Mouse (Mus musculus) kidney, embryonic 15.5 days (tissue): ENCODE results near the gene Gm21969. TPM values are rescaled to one million over a fixed set of nuclear protein-coding genes. Genes with fewer than 3 reads are reported as not detected.

ENCODE experiments used
- ATAC-seq: fragments of 200-750 bp; cut with Nextera tagmentation; replicated peaks from 2 replicates; pipeline ENCODE4 v1.8.0; 2017; ENCODE audit warnings: moderate TSS enrichment; ENCODE audit not compliant: low FRiP score
- H3K27ac ChIP-seq: fragments of 300-500 bp; sonication (generic); 2 replicates; pipeline ENCODE4 v1.5.1; 2015; ENCODE audit warnings: mild to moderate bottlenecking, inconsistent platforms
- H3K27me3 ChIP-seq: fragments of 300-500 bp; sonication (generic); 2 replicates; pipeline ENCODE4 v1.6.1; 2015; ENCODE audit warnings: inconsistent platforms
- H3K36me3 ChIP-seq: fragments of 300-500 bp; sonication (generic); 2 replicates; pipeline ENCODE4 v1.6.1; 2015; ENCODE audit warnings: inconsistent platforms
- H3K4me1 ChIP-seq: fragments of 300-500 bp; sonication (generic); 2 replicates; pipeline ENCODE4 v1.6.1; 2015; ENCODE audit warnings: inconsistent platforms
- H3K4me2 ChIP-seq: fragments of 300-500 bp; sonication (generic); 2 replicates; pipeline ENCODE4 v1.6.1; 2015; ENCODE audit warnings: moderate library complexity, mild to moderate bottlenecking, inconsistent platforms
- H3K4me3 ChIP-seq: fragments of 300-500 bp; sonication (generic); replicated peaks from 2 replicates; pipeline ENCODE4 v1.5.1; 2015; ENCODE audit warnings: mild to moderate bottlenecking, inconsistent platforms
- H3K9ac ChIP-seq: fragments of 300-500 bp; sonication (generic); 2 replicates; pipeline ENCODE4 v1.6.1; 2015; ENCODE audit warnings: mild to moderate bottlenecking, inconsistent platforms
- H3K9me3 ChIP-seq: fragments of 300-500 bp; sonication (generic); replicated peaks from 2 replicates; pipeline ENCODE4 v1.6.1; 2016; ENCODE audit warnings: inconsistent platforms
- WGBS: fragments of 180-500 bp; shearing (Covaris S2); methylation state at CpG from one replicate; pipeline ENCODE4 v1.1.7; 2015; ENCODE audit warnings: mixed read lengths; 5-methylcytosine and 5-hydroxymethylcytosine counted together
- polyA plus RNA-seq: library from polyadenylated mRNA; unstranded; fragments of >200 nt; fragmentation: Nextera tagmentation; extraction: Ambion mirVana; gene quantifications from 2 replicates; pipeline ENCODE4 v1.2.1, GENCODE M21; 2015

The Gm21969 gene
- polyA plus RNA-seq, 1 experiment from 2014 or later: not detected

- Histone ChIP-seq H3K4me3 (peak overlapping the region; percentile 19), H3K36me3 (peaks cover 52% of the 10 kb centered on the region), H3K27me3 (peaks cover 46% of the 10 kb centered on the region), H3K4me2 (peak overlapping the region; percentile 55), H3K9ac (no peak overlapping the region), H3K9me3 (no peaks in the 10 kb centered on the region), H3K27ac (no peak overlapping the region), H3K4me1 (peaks cover 49% of the 10 kb centered on the region)
- 4% methylated on average over 30 of the region's 30 CpGs for WGBS
- ATAC-seq: 0 out of 2 replicates have a peak, but pooled peaks have one; percentile 3
Observed at GRCm38 (mm10) chr4:139641829-139642425, 38.9 kb downstream of the Gm21969 start.

- peaks cover 37% of the 10 kb centered on the region for H3K4me1 ChIP-seq
- H3K9me3 ChIP-seq: no peaks in the 10 kb centered on the region
- H3K4me3 ChIP-seq: no peak overlapping the region
- no peak overlapping the region for H3K9ac ChIP-seq
- peaks cover 52% of the 10 kb centered on the region for H3K36me3 ChIP-seq
- peaks cover 35% of the 10 kb centered on the region for H3K27me3 ChIP-seq
- H3K4me2 ChIP-seq: no peak overlapping the region
- 21% methylated on average over 9 of the region's 9 CpGs for WGBS
- ATAC-seq: no peak
- no peak overlapping the region for H3K27ac ChIP-seq
Observed at GRCm38 (mm10) chr4:139643972-139644371, 41.0 kb downstream of the Gm21969 start.

DNA sequence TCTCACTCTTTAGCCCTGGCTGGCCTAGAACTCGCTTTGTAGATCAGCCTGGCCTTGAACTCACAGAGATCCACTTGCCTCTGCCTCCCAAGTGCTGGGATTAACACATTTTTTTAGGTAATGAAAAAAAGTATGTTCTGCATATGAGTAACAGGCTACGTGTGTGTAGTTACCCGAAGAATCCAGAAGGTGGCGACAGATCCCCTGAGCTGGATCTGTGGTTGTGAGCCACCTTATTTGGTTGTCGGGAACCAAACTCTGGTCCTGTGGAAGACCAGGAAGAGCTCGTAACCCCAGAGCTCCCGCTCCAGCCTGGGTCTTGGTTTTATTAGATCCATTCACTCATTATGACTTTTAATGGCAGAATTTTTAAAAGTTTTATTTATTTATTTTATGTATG is 43.9 kb downstream of the Gm21969 start:
- no peak overlapping the region for H3K4me2 ChIP-seq
- peaks cover 19% of the 10 kb centered on the region for H3K27me3 ChIP-seq
- WGBS: 87% methylated on average over 7 of the region's 7 CpGs
- H3K4me1 ChIP-seq: peaks cover 19% of the 10 kb centered on the region
- H3K9me3 ChIP-seq: no peaks in the 10 kb centered on the region
- no peak overlapping the region for H3K27ac ChIP-seq
- no peak for ATAC-seq
- peaks cover 67% of the 10 kb centered on the region for H3K36me3 ChIP-seq
- H3K4me3 ChIP-seq: no peak overlapping the region
- no peak overlapping the region for H3K9ac ChIP-seq

GRCm38 (mm10) chr4:139650086-139650743 is 47.2 kb downstream of the Gm21969 start:
- no peak overlapping the region for H3K27ac ChIP-seq
- H3K9ac ChIP-seq: no peak overlapping the region
- ATAC-seq: no peak
- no peak overlapping the region for H3K4me2 ChIP-seq
- 68% methylated on average over 15 of the region's 15 CpGs for WGBS
- no peaks in the 10 kb centered on the region; the same call in 1 of the 2 replicates for H3K27me3 ChIP-seq
- peaks cover 45% of the 10 kb centered on the region for H3K36me3 ChIP-seq
- H3K4me3 ChIP-seq: no peak overlapping the region
- no peaks in the 10 kb centered on the region for H3K9me3 ChIP-seq
- peaks cover 11% of the 10 kb centered on the region for H3K4me1 ChIP-seq

GRCm38 (mm10) chr4:139650907-139651306 is 47.9 kb downstream of the Gm21969 start:
- WGBS: 39% methylated on average over 11 of the region's 11 CpGs
- Histone ChIP-seq H3K9ac (no peak overlapping the region), H3K36me3 (peaks cover 40% of the 10 kb centered on the region), H3K4me1 (peaks cover 11% of the 10 kb centered on the region), H3K4me3 (no peak overlapping the region), H3K4me2 (no peak overlapping the region), H3K9me3 (no peaks in the 10 kb centered on the region), H3K27me3 (no peaks in the 10 kb centered on the region; the same call in 1 of the 2 replicates), H3K27ac (no peak overlapping the region)
- 0 out of 2 replicates have a peak, but pooled peaks have one; percentile 46 for ATAC-seq

DNA sequence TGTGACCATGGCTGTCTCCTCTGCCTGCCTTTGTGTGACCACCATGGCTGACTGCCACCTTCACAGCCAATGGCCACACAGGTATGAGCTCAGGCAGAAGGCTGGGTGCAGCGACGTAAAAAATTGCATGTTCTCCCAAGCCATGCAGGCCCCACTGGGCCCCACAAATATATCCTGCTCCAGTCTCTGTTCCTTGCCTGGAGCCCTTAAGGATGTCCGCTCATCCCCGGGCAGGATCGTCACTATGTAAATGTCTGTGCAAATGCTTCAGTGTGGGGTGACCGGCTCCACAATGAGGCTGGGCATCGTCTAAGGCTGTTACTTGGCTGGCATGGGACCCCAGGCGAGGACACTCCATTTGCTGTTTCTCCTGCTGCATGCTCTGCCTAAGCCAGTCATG is 50.3 kb downstream of the Gm21969 start, which contains the start of gene Tas1r2:
Gene Tas1r2 (plus strand): TSS at position 301 of the 400 bp plus-strand sequence.
- Histone ChIP-seq H3K27ac (no peak within 1 kb of the TSS), H3K4me1 (peaks cover 11% of the 10 kb centered on the region), H3K9ac (no peak within 1 kb of the TSS), H3K27me3 (no peaks in the 10 kb centered on the region; the same call in 1 of the 2 replicates), H3K4me3 (no peak within 1 kb of the TSS), H3K4me2 (no peak within 1 kb of the TSS), H3K36me3 (peaks cover 22% of the 10 kb centered on the region), H3K9me3 (no peaks in the 10 kb centered on the region)
- no peak for ATAC-seq
- 83% methylated on average over 8 of the region's 8 CpGs for WGBS

DNA sequence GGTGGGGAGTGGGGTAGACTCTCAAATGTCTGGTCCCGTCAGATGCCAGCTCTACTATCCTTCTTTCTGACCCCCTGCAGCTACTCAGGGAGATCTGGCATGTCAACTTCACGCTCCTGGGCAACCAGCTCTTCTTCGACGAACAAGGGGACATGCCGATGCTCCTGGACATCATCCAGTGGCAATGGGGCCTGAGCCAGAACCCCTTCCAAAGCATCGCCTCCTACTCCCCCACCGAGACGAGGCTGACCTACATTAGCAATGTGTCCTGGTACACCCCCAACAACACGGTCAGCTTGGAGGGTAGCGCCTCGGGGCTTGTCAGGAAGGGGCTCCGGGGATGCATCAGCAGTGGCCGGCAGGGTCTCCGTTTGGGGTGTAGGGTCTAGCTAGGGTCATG is 58.9 kb downstream of the Gm21969 start:
- H3K4me3 ChIP-seq: no peak overlapping the region
- 0 out of 2 replicates have a peak, but pooled peaks cover 3% of the 10 kb centered on the region for H3K9me3 ChIP-seq
- no peaks in the 10 kb centered on the region for H3K36me3 ChIP-seq
- H3K4me2 ChIP-seq: no peak overlapping the region
- H3K4me1 ChIP-seq: no peaks in the 10 kb centered on the region
- no peak for ATAC-seq
- H3K27ac ChIP-seq: no peak overlapping the region
- H3K27me3 ChIP-seq: peaks cover 17% of the 10 kb centered on the region
- H3K9ac ChIP-seq: no peak overlapping the region
- WGBS: 92% methylated on average over 14 of the region's 14 CpGs

- Histone ChIP-seq H3K27me3 (peaks cover 17% of the 10 kb centered on the region), H3K4me3 (no peak overlapping the region), H3K9ac (no peak overlapping the region), H3K9me3 (no peaks in the 10 kb centered on the region), H3K36me3 (no peaks in the 10 kb centered on the region), H3K4me1 (peaks cover 7% of the 10 kb centered on the region; the same call in 1 of the 2 replicates), H3K27ac (no peak overlapping the region), H3K4me2 (no peak overlapping the region)
- ATAC-seq: peak; percentile 56; the same call in 1 of the 2 replicates
- WGBS: 65% methylated on average over 6 of the region's 6 CpGs
Observed at GRCm38 (mm10) chr4:139667632-139668031, 64.6 kb downstream of the Gm21969 start.

DNA sequence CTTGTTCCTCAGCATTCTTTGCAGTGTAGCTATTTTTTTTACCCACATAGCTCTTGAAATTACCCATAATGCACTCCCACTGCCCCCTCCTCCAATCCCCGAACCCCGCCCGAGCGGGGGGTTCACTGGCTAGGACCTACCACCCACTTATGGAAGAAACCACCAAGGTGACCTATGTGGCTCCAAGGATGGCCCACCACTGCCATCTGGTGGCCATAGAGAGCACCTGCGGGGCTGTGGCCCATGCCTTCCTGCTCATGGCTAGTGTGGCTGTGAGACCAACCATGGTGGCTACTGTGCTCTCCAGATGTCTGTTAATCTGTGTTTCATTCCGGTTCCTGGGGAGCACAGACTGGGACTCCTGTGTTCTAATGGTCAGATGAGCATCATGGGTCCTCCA is 66.9 kb downstream of the Gm21969 start:
- Histone ChIP-seq H3K9me3 (no peaks in the 10 kb centered on the region), H3K36me3 (no peaks in the 10 kb centered on the region), H3K4me1 (peaks cover 7% of the 10 kb centered on the region; the same call in 1 of the 2 replicates), H3K27ac (no peak overlapping the region), H3K4me3 (no peak overlapping the region), H3K27me3 (peaks cover 17% of the 10 kb centered on the region), H3K4me2 (no peak overlapping the region), H3K9ac (no peak overlapping the region)
- 18% methylated on average over 6 of the region's 6 CpGs for WGBS
- peak; percentile 66; the same call in 1 of the 2 replicates for ATAC-seq

DNA sequence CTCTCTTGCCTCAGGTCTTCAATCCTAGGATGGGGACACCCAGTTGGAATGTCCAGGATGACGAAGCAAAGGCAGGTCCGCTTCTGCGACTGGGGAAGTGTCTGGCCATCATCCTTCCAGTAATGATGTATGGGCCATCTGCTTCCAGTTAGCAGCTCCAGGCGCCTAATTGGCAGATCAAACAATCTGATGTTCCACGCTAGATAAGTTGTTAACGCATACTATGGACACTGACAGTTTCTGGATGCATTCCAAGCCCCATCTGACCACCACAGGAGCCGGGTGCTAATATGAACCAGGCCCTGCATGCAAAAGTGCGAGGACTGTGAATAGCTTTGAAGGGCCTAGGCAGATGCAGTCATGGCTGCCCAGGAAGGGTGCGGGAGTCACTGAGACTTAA is 72.7 kb downstream of the Gm21969 start:
- H3K4me3 ChIP-seq: no peak overlapping the region
- 63% methylated on average over 9 of the region's 9 CpGs for WGBS
- H3K36me3 ChIP-seq: no peaks in the 10 kb centered on the region
- H3K27ac ChIP-seq: no peak overlapping the region
- ATAC-seq: no peak
- H3K27me3 ChIP-seq: peaks cover 24% of the 10 kb centered on the region
- H3K9me3 ChIP-seq: peaks cover 10% of the 10 kb centered on the region; the same call in 1 of the 2 replicates
- no peak overlapping the region for H3K9ac ChIP-seq
- H3K4me2 ChIP-seq: no peak overlapping the region
- H3K4me1 ChIP-seq: no peaks in the 10 kb centered on the region

- H3K9me3 ChIP-seq: 0 out of 2 replicates have a peak, but pooled peaks cover 9% of the 10 kb centered on the region
- H3K36me3 ChIP-seq: no peaks in the 10 kb centered on the region
- H3K9ac ChIP-seq: no peak overlapping the region
- no peak overlapping the region for H3K27ac ChIP-seq
- no peaks in the 10 kb centered on the region; the same call in 1 of the 2 replicates for H3K27me3 ChIP-seq
- no peak for ATAC-seq
- no peaks in the 10 kb centered on the region for H3K4me1 ChIP-seq
- H3K4me2 ChIP-seq: no peak overlapping the region
- no peak overlapping the region for H3K4me3 ChIP-seq
- WGBS: 80% methylated on average over 22 of the region's 22 CpGs
Observed at GRCm38 (mm10) chr4:139683728-139684638, 81.0 kb downstream of the Gm21969 start.
